Mouse (Mus musculus): Measurements from ENCODE around the gene Abcb4.
"Not testable (repeated sequence)": the region's sequence is repeated elsewhere in the genome, so short reads cannot be mapped to it uniquely, and the experiment has no call there.

Gene Abcb4

GRCm38 (mm10) chr5:9000006-9000405 is 106.5 kb downstream of the Abcb4 start:
- DNase-seq: not testable (repeated sequence)

GRCm38 (mm10) chr5:9006585-9006984 is 113.1 kb downstream of the Abcb4 start:
- not testable (repeated sequence) for DNase-seq
